Mouse (Mus musculus): ENCODE results near the gene Klhl10. TPM values are rescaled to one million over a fixed set of nuclear protein-coding genes. Genes with fewer than 3 reads are reported as not detected.

Gene Klhl10
- total RNA-seq (2022): under 1 TPM; 0.59 to 0.90 (median 0.77) TPM

GRCm38 (mm10) chr11:100441797-100442196, at the start of gene Klhl10, which contains the start of gene Nt5c3b:
Gene Klhl10 (plus strand): TSS chr11:100441917.
Gene Nt5c3b (minus strand): TSS chr11:100441808.
- no peak for DNase-seq (ENCODE audit: low spot score)

- no peak for DNase-seq (ENCODE audit: low spot score)
Measured at GRCm38 (mm10) chr11:100392958-100393357, 48.8 kb upstream of the Klhl10 start.

- no peak for DNase-seq (ENCODE audit: low spot score)
Measured at GRCm38 (mm10) chr11:100393733-100394132, 48.0 kb upstream of the Klhl10 start.

GRCm38 (mm10) chr11:100394353-100395074, 47.2 kb upstream of the Klhl10 start:
- DNase-seq (ENCODE audit: low spot score): no peak

GRCm38 (mm10) chr11:100395200-100395599, 46.5 kb upstream of the Klhl10 start:
- peak; percentile 90 for DNase-seq (ENCODE audit: low spot score)

GRCm38 (mm10) chr11:100395861-100396631, 45.7 kb upstream of the Klhl10 start:
- peak; percentile 65 for DNase-seq (ENCODE audit: low spot score)

- DNase-seq (ENCODE audit: low spot score): no peak
Measured at GRCm38 (mm10) chr11:100396886-100397599, 44.7 kb upstream of the Klhl10 start.

- peak; percentile 99 for DNase-seq (ENCODE audit: low spot score)
Measured at GRCm38 (mm10) chr11:100397600-100398389, 43.9 kb upstream of the Klhl10 start, which contains the start of gene Jup. Gene Jup (minus strand): TSS chr11:100397763.

GRCm38 (mm10) chr11:100398517-100398916, 43.2 kb upstream of the Klhl10 start:
- DNase-seq (ENCODE audit: low spot score): no peak

- DNase-seq (ENCODE audit: low spot score): no peak
Measured at GRCm38 (mm10) chr11:100399320-100399719, 42.4 kb upstream of the Klhl10 start.

- DNase-seq (ENCODE audit: low spot score): no peak
Measured at GRCm38 (mm10) chr11:100399727-100400538, 41.8 kb upstream of the Klhl10 start.

GRCm38 (mm10) chr11:100400842-100401241, 40.9 kb upstream of the Klhl10 start:
- DNase-seq (ENCODE audit: low spot score): no peak

GRCm38 (mm10) chr11:100402240-100402639, 39.5 kb upstream of the Klhl10 start:
- DNase-seq (ENCODE audit: low spot score): no peak

GRCm38 (mm10) chr11:100402682-100403081, 39.0 kb upstream of the Klhl10 start:
- no peak for DNase-seq (ENCODE audit: low spot score)

GRCm38 (mm10) chr11:100403445-100404134, 38.1 kb upstream of the Klhl10 start:
- no peak for DNase-seq (ENCODE audit: low spot score)

GRCm38 (mm10) chr11:100404456-100405074, 37.2 kb upstream of the Klhl10 start:
- no peak for DNase-seq (ENCODE audit: low spot score)

- DNase-seq (ENCODE audit: low spot score): no peak
Measured at GRCm38 (mm10) chr11:100406273-100406672, 35.4 kb upstream of the Klhl10 start.

GRCm38 (mm10) chr11:100406995-100407705, 34.6 kb upstream of the Klhl10 start:
- DNase-seq (ENCODE audit: low spot score): no peak
